Mouse (Mus musculus): ENCODE data around the gene Plekhh1. TPM values are rescaled to one million over a fixed set of nuclear protein-coding genes. Genes with fewer than 3 reads are reported as not detected.

Plekhh1 gene
- total RNA-seq, 2 experiments from 2014 or later, result 16.9 to 22.1 TPM

GRCm38 (mm10) chr12:79072576-79072975, 43.6 kb downstream of the Plekhh1 start:
- DNase-seq, result no peak

GRCm38 (mm10) chr12:79073362-79073761, 44.4 kb downstream of the Plekhh1 start:
- no peak for DNase-seq

GRCm38 (mm10) chr12:79089182-79089812, 60.3 kb downstream of the Plekhh1 start, which contains the start of gene Pigh:
Gene Pigh, minus strand, starts transcription at chr12:79089651.
- DNase-seq, result peak; percentile 78 to 80

- DNase-seq, result peak; percentile 31 to 35
Measured at GRCm38 (mm10) chr12:79092569-79092968, 63.6 kb downstream of the Plekhh1 start.

DNA sequence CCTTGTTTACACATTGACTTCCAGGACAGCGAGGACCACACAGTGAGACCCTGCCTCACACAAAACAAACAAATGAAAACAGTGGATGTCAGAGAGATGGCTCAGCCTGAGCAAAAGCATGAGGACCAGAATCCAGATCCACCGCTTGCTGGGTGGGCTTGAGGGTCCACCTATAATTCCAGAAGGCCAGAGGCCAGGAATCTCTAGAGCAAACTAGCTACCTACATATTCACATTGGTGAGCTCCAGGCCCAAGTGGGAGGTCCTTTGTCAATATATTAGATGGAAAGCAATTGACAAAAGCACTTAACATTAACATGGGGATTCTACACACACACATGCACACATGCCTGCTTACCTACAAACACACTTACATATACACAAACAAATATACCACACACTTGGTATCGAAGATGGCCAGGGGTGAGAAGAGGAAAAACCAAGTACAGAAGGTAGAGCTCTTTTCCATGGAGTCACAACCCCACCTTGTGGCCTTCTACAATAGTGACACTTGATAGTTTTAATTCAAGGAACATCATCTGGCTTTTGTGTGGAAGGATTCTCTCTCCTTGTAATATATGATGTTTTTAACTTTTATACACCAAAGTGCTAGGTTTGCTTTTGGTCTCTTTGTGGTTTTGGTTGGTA, 68.3 kb downstream of the Plekhh1 start:
- peak in 1 of 2 experiments; percentile 7 for DNase-seq

GRCm38 (mm10) chr12:79103773-79104172, 74.8 kb downstream of the Plekhh1 start:
- DNase-seq, result no peak

- no peak for DNase-seq
Measured at GRCm38 (mm10) chr12:79104544-79104943, 75.6 kb downstream of the Plekhh1 start.

DNA sequence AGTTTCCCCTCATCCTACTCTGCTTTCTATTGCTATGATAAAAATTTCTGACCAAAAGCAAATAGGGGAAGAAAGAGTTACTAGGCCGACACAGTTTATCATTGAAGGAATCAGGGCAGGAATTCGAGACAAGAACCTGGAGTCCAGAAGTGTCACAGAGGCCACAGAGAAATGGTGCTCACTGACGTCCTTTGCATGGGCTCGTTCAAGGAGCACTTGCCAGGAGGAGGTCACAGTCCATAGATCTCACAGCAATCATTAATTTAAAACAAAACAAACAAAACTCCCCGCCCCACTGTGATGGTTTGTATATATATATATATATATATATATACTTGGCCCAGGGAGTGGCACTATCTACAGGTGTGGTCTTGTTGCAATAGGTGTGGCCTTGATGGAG, 76.3 kb downstream of the Plekhh1 start:
- DNase-seq, result no peak

- DNase-seq, result no peak
Measured at GRCm38 (mm10) chr12:79118991-79119390, 90.0 kb downstream of the Plekhh1 start.

- DNase-seq, result no peak
Measured at GRCm38 (mm10) chr12:79122820-79123219, 93.9 kb downstream of the Plekhh1 start.

- DNase-seq, result peak; percentile 60 to 67
Measured at GRCm38 (mm10) chr12:79130299-79131177, 101.6 kb downstream of the Plekhh1 start, which contains the start of gene Arg2. Gene Arg2, plus strand, starts transcription at chr12:79130777.

Other genes starting within 250 kb of the Plekhh1 start
- gene Atp6v1d, start 167.5 kb upstream of the Plekhh1 start, total RNA-seq (2021), result 100 to 1,000 TPM; 253 to 273 TPM
- gene Eif2s1, start 167.3 kb upstream of the Plekhh1 start, total RNA-seq (2021), result 10 to 100 TPM; 47.5 to 63.9 TPM
- gene Plek2, start 122.2 kb upstream of the Plekhh1 start, total RNA-seq (2021), result under 1 TPM in 1 of 2 experiments, not detected in 1; 0.22 TPM
- 10 to 100 TPM; 28.0 to 28.9 TPM for gene Tmem229b, start 21.5 kb upstream of the Plekhh1 start, total RNA-seq (2021)
- 10 to 100 TPM; 11.2 to 11.7 TPM for gene Pigh, start 60.5 kb downstream of the Plekhh1 start, total RNA-seq (2021)
- gene Arg2, start 101.6 kb downstream of the Plekhh1 start, total RNA-seq (2021), result 1 to 10 TPM; 2.9 to 3.3 TPM
- 100 to 1,000 TPM; 160 to 192 TPM for gene Vti1b, start 143.5 kb downstream of the Plekhh1 start, total RNA-seq (2021)
- 10 to 100 TPM; 20.2 to 20.5 TPM for gene Rdh11, start 163.1 kb downstream of the Plekhh1 start, total RNA-seq (2021)
- 1 to 10 TPM; 2.7 to 3.6 TPM for gene Rdh12, start 179.8 kb downstream of the Plekhh1 start, total RNA-seq (2021)